Mouse (Mus musculus): ENCODE results near the gene Uqcc1. TPM values are rescaled to one million over a fixed set of nuclear protein-coding genes. Genes with fewer than 3 reads are reported as not detected.

Uqcc1 gene
- 10 to 100 TPM; 45.8 to 50.2 TPM for total RNA-seq (2021)
- long read RNA-seq, experiment 1, transcript Uqcc1-204 (10 exons, 2,633 nt), result major isoform, 51 of 69 reads
- long read RNA-seq, experiment 1, transcript Uqcc1-207 (10 exons, 2,413 nt), result minor isoform, 9 of 69 reads
- long read RNA-seq, experiment 1, partial matches to known transcripts, result 2 of 69 reads
- long read RNA-seq, experiment 1, other reads (novel, unspliced or antisense), result 7 of 69 reads
- long read RNA-seq, experiment 2, transcript Uqcc1-204 (10 exons, 2,633 nt), result major isoform, 45 of 57 reads
- long read RNA-seq, experiment 2, partial matches to known transcripts, result 3 of 57 reads
- long read RNA-seq, experiment 2, other reads (novel, unspliced or antisense), result 5 of 57 reads

- intact Hi-C loops (cut with DNase I), result no loop called here
These were observed at the start of gene Uqcc1 for GRCm38 (mm10) chr2:155929531-155930442. Gene Uqcc1, minus strand, starts transcription at chr2:155930310.

GRCm38 (mm10) chr2:155979328-155979991, 49.4 kb upstream of the Uqcc1 start:
- peak in 1 of 2 experiments; percentile 12 for DNase-seq (ENCODE audit: low spot score in 2 of 2)

More at GRCm38 (mm10) chr2:155929531-155930442, at the start of gene Uqcc1:
- DNase-seq (ENCODE audit: low spot score in 2 of 2), result peak; percentile 97 to 98

DNA sequence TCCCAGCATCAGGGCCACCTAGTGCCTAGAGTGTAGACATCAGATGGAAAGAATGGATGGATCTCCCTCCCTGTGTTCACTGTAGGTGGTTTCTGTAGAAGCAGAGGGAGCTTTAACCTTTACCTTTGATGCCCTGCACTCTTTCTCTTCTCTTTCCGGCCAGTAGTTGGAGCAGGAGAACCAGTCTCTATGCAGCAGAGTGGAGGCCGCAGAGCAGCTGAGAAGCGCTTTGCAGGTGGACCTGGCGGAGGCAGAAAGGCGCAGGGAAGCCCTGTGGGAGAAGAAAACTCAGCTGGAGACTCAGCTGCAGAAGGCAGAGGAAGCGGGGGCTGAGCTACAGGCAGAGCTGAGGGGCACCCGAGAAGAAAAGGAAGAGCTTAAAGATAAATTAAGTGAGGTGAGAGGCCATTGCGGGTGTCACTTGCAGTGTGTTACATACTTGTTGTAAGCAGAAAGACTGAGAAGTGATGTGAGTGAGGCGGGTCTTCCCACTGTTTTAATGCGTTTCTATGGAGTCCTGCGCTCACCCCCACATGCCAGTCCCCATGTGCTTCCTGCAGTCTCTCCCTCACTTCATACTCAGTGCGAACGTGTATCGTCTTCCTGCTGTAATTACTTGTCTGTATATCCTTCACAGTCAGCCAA, 44.1 kb upstream of the Uqcc1 start:
- intact Hi-C loops (cut with DNase I), result no loop called here
- DNase-seq (ENCODE audit: low spot score in 2 of 2), result peak in 1 of 2 experiments; percentile 7

More at GRCm38 (mm10) chr2:155979328-155979991, 49.4 kb upstream of the Uqcc1 start:
- intact Hi-C loops (cut with DNase I), result no loop called here

DNA sequence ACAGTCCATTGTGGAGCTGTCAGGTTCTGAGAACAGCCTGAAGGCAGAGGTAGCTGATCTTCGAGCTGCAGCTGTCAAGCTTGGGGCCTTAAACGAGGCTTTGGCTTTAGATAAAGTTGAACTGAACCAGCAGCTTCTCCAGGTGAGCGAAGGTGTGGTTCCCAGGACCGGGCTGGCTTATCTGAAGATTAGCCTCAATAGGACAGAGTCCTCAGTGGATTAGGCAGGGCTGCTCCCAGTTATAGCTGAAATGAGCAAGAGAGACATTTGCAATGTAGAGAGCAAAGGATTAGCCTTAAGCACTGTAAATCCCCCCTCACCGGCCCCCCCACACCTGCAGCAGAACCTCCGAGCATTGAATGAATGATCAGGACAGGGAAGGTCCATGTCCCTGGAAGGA, 43.2 kb upstream of the Uqcc1 start:
- DNase-seq (ENCODE audit: low spot score in 2 of 2), result no peak
- intact Hi-C loops (cut with DNase I), result no loop called here

- intact Hi-C loops (cut with DNase I), result loop anchor here (5.0 kb wide), 1 partner anchor 179 kb away; the partner anchor contains the start of genes Nfs1 and Romo1
- DNase-seq (ENCODE audit: low spot score in 2 of 2), result peak; percentile 31 to 73
These were observed 32.9 kb upstream of the Uqcc1 start for GRCm38 (mm10) chr2:155962991-155963390.

DNA sequence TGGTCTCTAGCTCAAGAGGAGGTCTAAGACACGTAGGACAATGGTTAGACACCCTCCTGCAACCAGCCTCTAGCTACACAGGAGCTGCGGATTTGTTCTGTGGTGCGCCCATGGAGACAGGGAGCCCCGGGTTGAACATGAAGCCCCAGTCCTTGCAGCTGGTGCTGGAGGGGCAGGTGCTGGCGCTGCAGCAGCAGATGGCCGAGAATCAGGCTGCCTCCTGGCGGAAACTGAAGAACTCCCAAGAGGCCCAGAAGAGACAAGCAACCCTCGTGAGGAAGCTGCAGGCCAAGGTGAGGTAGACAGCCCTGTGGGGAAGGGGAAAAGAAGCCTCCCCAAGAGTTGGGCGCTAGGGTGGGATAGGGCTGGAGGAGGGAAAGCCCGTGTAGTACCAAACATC, 31.8 kb upstream of the Uqcc1 start:
- DNase-seq (ENCODE audit: low spot score in 2 of 2), result no peak
- intact Hi-C loops (cut with DNase I), result loop anchor here (5.0 kb wide), 1 partner anchor 180 kb away; the partner anchor contains the start of genes Nfs1 and Romo1

- intact Hi-C loops (cut with DNase I), result loop anchor here (5.0 kb wide), 1 partner anchor 182 kb away; the partner anchor contains the start of genes Nfs1 and Romo1
- DNase-seq (ENCODE audit: low spot score in 2 of 2), result no peak
These were observed 29.9 kb upstream of the Uqcc1 start for GRCm38 (mm10) chr2:155959981-155960380.

- intact Hi-C loops (cut with DNase I), result no loop called here
- DNase-seq (ENCODE audit: low spot score in 2 of 2), result peak; percentile 81 to 86
These were observed 26.3 kb upstream of the Uqcc1 start, which contains the start of gene Cep250 for GRCm38 (mm10) chr2:155956134-155957059. Gene Cep250, plus strand, starts transcription at chr2:155956458.

DNA sequence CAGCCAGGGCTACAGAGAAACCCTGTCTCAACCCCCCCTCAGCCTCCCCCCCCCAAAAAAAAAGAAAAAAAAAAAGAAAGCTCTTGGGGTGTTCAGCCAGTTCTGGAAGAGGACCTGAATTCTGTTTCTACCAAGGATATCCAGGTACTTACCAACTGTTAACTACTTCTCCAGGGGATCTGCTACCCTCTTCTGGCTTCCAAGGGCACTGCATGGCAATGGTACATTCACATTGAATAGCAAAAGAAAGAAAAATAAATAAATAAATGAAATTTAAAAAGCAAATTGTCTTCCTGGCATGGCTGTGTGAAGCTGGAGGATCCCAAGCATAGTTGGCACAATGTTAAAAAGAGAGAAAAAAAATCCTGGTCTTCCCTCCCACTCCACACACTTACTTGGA, 21.9 kb upstream of the Uqcc1 start:
- peak; percentile 77 to 85 for DNase-seq (ENCODE audit: low spot score in 2 of 2)
- intact Hi-C loops (cut with DNase I), result no loop called here

DNA sequence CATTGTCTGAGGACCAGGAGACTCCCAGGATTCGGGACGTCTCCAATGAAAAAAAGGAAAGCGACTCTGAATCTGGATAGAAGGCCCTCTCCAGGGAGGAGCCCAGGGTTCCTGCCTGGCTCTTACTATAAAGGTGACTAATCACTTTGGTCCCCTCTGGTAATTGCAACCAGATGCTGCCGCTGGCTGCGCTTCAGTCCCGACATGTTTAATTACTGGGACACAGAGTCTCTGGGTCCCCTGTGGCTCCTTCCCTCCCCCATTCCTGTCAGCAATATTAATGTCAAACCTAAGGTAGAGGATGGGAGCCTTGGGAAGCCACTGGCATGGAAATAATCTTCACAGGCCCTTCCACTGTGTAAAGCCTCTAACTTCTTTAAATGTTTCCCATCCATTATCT, 19.3 kb upstream of the Uqcc1 start:
- DNase-seq (ENCODE audit: low spot score in 2 of 2), result no peak
- intact Hi-C loops (cut with DNase I), result no loop called here

DNA sequence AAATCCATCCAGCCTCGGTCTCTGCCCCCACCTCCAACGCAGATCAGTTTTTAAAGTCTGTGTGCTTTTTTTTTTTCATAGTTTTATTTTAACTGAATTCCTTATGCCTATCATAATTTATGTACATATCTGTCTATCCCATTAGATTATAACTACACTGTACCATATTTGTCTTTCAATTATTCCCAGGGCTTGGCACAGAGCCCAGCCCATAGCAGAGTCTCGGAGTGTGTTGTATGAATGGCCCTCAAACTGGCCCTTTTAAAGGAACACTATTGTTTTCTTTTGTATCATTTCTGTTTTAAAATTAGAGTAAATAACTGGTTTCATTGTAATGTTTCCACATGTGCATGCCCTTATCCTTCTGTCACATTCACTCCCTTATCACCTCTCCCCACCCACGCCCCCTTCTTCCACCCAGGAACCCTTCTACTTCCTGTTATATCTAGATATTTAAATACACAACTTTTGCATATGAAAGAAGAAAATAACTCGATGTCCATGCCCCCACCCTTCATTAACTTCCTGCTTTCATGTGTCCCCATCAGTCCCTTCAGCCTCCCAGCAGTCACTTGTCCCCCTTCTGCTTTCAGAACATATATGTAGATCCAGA, 17.4 kb upstream of the Uqcc1 start:
- no peak for DNase-seq (ENCODE audit: low spot score in 2 of 2)
- intact Hi-C loops (cut with DNase I), result loop anchor here (2.0 kb wide), 1 partner anchor 99 kb away; no protein-coding TSS in a partner anchor

DNA sequence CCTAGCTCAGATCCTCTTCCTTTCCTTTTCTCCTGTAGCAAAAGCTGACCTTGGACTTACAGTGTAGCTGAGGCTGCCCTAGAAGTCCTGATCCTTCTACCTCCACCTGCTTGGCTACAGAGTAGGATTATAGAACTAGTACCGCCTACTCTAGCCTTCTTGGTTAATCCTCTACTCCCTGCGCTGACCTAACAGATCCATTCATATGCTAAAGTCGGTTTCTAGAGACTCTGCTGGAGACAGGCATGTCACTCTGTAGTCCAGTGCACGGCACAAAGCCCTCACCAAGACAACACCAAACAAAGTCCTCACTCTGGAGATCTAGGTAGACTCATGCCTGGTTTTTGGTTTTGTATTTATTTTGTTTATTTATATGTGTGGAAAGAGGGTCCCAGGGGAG, 16.4 kb upstream of the Uqcc1 start:
- intact Hi-C loops (cut with DNase I), result loop anchor here (2.0 kb wide), 1 partner anchor 98 kb away; no protein-coding TSS in a partner anchor
- DNase-seq (ENCODE audit: low spot score in 2 of 2), result no peak

DNA sequence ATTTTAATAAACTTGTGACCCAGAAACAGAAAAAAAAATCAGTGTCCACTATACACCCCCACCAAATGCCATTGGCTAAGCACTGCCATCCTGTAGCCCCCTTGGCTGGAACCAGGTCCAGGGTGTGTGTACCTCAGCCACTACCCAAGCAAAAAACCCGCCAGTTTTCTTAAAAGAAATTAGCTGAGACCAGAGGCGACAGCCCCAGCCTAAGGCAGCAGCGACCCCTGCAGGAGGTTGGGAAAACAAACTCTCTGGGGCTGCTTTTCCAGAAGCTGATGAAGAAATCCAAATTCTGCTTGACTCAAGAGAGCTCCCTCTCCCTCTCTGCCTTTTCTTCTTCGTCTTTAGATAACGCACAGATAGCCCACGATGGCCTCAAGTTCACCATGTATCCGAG, 16.0 kb upstream of the Uqcc1 start:
- intact Hi-C loops (cut with DNase I), result loop anchor here (2.0 kb wide), 1 partner anchor 97 kb away; no protein-coding TSS in a partner anchor

DNA sequence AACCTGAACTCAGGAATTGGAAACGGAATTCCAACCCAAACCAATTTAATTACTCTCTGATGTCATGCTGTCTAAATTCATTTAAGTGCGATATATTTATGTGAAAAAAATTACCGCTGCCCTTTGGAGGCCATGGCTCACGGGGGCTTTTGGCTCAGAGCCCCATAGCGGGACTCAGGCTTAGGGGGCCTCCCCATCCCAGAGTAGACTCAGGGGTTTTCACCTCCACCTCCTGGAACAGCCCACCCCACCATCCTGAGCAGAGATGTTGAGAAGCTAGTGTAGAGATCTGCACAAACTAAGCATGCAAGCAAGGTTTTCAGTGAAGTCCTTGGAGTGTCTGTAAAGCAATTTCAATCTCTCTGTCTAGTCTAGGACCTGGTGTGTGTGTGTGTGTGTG, 15.5 kb upstream of the Uqcc1 start:
- DNase-seq (ENCODE audit: low spot score in 2 of 2), result no peak
- intact Hi-C loops (cut with DNase I), result no loop called here

More for the DNA sequence above, 16.0 kb upstream of the Uqcc1 start:
- DNase-seq (ENCODE audit: low spot score in 2 of 2), result peak; percentile 76 to 80

DNA sequence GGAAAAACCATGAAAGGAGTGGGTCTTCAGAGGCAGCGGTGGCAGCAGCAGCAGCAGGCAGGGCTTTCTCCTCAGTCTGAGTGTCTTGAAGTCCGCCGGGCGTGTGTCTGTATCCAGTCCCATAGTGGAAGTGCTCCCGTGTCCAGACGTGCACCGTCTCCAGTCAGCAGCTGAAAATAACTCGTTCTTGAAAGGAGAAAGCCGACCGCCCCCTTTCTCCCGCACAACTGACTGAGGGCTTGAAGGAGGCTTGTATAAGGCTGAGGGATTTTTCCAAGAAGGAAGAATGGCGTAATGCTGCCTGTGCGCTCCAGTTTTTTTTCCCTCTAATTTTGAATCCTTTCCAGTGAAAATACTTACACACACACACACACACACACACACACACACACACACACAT, 15.0 kb upstream of the Uqcc1 start, which contains the start of gene Gdf5:
Gene Gdf5, minus strand, starts transcription at position 244 of the 400 bp plus-strand sequence.
- intact Hi-C loops (cut with DNase I), result no loop called here
- DNase-seq (ENCODE audit: low spot score in 2 of 2), result peak; percentile 56 to 70

GRCm38 (mm10) chr2:155944685-155945084, 14.6 kb upstream of the Uqcc1 start:
- intact Hi-C loops (cut with DNase I), result no loop called here
- no peak for DNase-seq (ENCODE audit: low spot score in 2 of 2)

GRCm38 (mm10) chr2:155943463-155943862, 13.4 kb upstream of the Uqcc1 start:
- intact Hi-C loops (cut with DNase I), result no loop called here
- DNase-seq (ENCODE audit: low spot score in 2 of 2), result no peak
